Mouse (Mus musculus) R1 (cell line): ENCODE measurements around the gene Trp53inp2.

Experiments used
- DNase-seq: peaks from one replicate; pipeline ENCODE4 v3.0.0-alpha.2; 2018; ENCODE audit warnings: low read depth, low spot score

Trp53inp2 gene

GRCm38 (mm10) chr2:155380261-155381059 lies at the start of gene Trp53inp2:
Gene Trp53inp2 (plus strand): TSS chr2:155381059.
- DNase-seq, result no peak

DNA sequence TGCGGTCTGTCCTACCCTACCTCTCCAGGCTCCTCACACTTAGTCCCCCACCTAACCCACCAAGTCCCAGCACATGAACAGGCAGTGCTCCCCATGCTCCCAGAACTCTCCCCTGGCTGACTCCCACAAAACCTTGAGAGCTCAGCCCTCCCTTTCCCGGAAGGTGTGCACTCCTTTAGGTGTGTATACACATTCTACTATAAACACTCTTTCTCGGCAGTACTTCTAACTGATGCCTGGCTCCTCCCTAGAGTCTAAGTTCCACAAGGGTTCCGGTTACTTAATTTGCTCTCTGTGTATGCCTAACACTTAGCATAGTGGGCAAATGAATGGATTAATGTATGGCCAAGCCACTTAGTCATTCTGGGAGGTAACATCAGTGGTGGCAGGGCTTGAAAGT lies 49.5 kb upstream of the Trp53inp2 start:
- no peak for DNase-seq

DNA sequence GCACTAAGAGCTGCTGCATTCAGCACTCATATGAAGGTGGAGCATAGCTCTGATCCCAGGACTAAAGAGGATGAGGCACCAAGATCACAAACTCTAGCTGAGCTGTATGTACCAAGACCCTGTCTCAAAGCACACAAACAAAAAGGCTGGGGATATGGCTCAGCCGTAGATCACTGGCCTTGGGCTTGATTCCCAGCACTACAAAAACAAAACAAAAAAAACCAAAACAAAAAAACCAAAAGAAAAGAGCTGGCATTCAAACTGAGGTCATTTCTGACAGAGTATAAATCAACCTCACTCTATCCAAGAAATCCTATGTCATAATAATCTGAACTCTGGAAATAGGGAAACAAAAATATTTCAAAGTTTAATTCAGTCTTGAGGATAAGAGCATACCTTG lies 47.4 kb upstream of the Trp53inp2 start:
- no peak for DNase-seq

GRCm38 (mm10) chr2:155335231-155335630 lies 45.6 kb upstream of the Trp53inp2 start:
- no peak for DNase-seq

- no peak for DNase-seq
Measured at GRCm38 (mm10) chr2:155336254-155336653, 44.6 kb upstream of the Trp53inp2 start.

- DNase-seq, result no peak
Measured at GRCm38 (mm10) chr2:155340166-155340565, 40.7 kb upstream of the Trp53inp2 start.

DNA sequence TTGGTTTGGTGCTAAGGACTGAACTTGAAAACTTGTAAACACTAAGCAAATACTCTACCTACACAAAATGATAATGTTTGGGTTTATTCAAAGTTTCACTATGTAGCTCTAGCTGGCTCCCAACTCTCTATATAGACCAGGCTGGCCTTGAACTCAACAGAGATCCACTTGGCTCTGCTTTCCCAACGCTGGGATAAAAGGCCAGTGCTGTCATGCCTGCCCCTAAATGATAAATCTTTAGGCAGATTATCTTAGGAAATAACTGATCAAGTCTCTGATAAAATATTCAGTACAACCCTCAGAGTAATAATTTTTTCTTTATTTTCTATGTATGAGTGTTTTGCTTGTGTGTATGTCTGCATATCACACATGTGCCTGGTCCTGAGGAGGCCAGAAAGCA lies 34.2 kb upstream of the Trp53inp2 start:
- no peak for DNase-seq

- DNase-seq, result no peak
Measured at GRCm38 (mm10) chr2:155354402-155354801, 26.5 kb upstream of the Trp53inp2 start.

DNA sequence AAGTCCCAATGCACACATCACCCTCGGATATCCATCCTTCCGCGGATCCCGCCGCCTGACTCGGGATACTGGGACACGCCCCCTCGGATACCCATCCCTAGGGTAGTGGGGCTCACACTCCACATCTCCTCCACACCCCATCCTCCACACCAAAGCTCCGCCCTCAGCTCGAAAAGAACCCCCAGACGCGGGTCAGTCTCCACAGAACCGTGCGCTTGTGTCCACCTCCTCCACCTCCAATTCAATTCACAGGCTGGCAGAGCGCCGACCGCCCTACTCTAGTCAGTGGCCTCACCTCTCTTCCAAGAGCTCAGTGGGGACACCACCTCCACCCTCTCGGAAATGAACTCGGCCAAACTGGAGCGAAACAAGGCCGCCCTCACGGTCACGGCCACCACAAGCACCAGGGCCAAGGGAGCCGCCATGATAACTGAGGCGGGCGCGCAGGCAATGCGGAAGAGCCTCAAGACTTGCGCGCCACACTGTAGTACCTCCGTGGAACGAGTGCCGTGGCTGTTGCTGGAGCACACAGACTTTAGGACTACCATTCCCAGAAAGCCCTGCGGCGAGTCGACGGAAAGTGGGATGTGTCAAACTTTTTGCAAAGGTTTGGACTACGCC lies 23.8 kb upstream of the Trp53inp2 start, which contains the start of gene Pigu:
TSS of gene Pigu (minus strand) at position 460 of the 621 bp plus-strand sequence.
- peak; percentile 98 for DNase-seq

- DNase-seq, result peak; percentile 48
Measured at GRCm38 (mm10) chr2:155357686-155358399, 23.0 kb upstream of the Trp53inp2 start.

DNA sequence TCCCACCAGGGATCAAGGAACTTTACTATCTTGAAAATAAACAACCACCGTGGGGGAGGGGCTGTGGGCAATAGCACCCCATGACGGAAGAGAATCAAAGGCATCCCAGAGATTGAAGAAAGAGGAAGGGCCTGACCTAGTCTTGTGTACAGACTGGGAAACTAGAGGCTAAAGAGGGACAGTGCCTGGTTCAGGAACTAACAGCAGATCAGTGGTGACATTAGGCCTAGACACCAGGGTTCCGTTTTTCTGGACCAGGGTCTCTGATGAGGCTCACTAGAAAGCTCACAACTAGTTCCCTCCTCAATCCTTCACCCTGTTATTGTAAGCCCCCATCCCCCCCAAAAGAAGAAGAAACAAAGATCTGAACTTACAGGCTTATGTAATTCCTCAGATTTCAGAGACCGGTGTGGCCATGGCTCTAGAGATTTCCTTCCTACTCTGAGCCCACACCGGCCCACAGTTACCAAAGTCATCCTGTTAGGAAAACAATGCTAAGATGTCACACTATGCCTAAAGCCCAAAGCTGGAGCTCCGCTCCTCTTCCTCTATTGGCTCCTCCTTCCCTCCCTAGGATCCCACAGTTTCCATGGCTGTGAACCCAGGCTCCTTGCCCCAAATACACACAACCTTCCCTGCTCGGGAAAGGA lies 13.1 kb upstream of the Trp53inp2 start:
- DNase-seq, result no peak

- DNase-seq, result no peak
Measured at GRCm38 (mm10) chr2:155369333-155369883, 11.5 kb upstream of the Trp53inp2 start.

GRCm38 (mm10) chr2:155372451-155372850 lies 8.4 kb upstream of the Trp53inp2 start:
- DNase-seq, result no peak

- DNase-seq, result no peak
Measured at GRCm38 (mm10) chr2:155373302-155373701, 7.6 kb upstream of the Trp53inp2 start.

- DNase-seq, result no peak
Measured at GRCm38 (mm10) chr2:155373886-155374285, 7.0 kb upstream of the Trp53inp2 start.

GRCm38 (mm10) chr2:155374521-155374920 lies 6.3 kb upstream of the Trp53inp2 start:
- DNase-seq, result no peak

- no peak for DNase-seq
Measured at GRCm38 (mm10) chr2:155376191-155376590, 4.7 kb upstream of the Trp53inp2 start.

DNA sequence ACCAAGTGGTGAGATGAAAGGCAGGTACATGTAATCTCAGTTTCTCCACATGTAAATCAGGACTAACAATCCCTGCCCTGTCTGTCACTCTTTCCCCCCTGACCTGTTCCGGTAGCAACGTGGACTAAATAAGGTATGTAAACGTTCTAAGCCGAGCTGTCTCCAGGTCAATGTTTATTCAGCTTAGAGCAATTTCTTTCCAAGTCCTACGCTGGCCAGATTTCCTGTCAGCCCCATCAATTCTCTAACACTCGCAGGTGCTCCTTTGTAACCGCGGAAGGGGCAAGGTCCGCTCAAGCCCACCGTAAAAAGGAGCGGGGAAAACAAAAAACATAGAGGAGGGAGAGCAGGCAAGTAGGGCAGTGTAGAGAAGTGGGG lies 190 bp downstream of the Trp53inp2 start:
- peak; percentile 37 for DNase-seq

GRCm38 (mm10) chr2:155381643-155382331 lies 928 bp downstream of the Trp53inp2 start:
- DNase-seq, result peak; percentile 97

- no peak for DNase-seq
Measured at GRCm38 (mm10) chr2:155382332-155382700, 1.5 kb downstream of the Trp53inp2 start.
